Mouse (Mus musculus): ENCODE results near the gene Zbtb20. TPM values are rescaled to one million over a fixed set of nuclear protein-coding genes. Genes with fewer than 3 reads are reported as not detected.

Gene Zbtb20
- polyA plus RNA-seq, 2 experiments, result 0.40 to 2.2 TPM

- H3K9me3 ChIP-seq (ENCODE audit: control insufficient read depth, low read length), result no peaks in the 10 kb centered on the region
- H3K27me3 ChIP-seq (ENCODE audit: control insufficient read depth, insufficient read depth, low read length), result no peaks in the 10 kb centered on the region
- no peak overlapping the region for H3K4me2 ChIP-seq (ENCODE audit: low read depth)
- H3K4me1 ChIP-seq (replicated peaks; ENCODE audit: control insufficient read depth in 2 of 2, insufficient read depth in 2 of 2, low read length in 1 of 2), result no peaks in the 10 kb centered on the region
- H3K4me3 ChIP-seq (ENCODE audit: insufficient read depth in 1 of 2, low read depth in 2 of 2, low read length in 2 of 2), result no peak overlapping the region
- TF ChIP-seq CTCF (IDR thresholded peaks at IDR 0.05; ENCODE audit: low read depth), result no peak
- H3K36me3 ChIP-seq (replicated peaks; ENCODE audit: control insufficient read depth, insufficient read depth, low read depth), result no peaks in the 10 kb centered on the region
- ATAC-seq (ENCODE audit: insufficient read depth), result no peak
- no peak overlapping the region for H3K9ac ChIP-seq (replicated peaks)
- DNase-seq (ENCODE audit: low read depth in 3 of 3, low spot score in 3 of 3), result no peak
- no peak overlapping the region for H3K27ac ChIP-seq
- 63% methylated on average over 2 of the region's 2 CpGs for WGBS (ENCODE audit: insufficient replicate concordance)
These were observed 293.7 kb downstream of the Zbtb20 start for GRCm38 (mm10) chr16:43169273-43169905.

DNA sequence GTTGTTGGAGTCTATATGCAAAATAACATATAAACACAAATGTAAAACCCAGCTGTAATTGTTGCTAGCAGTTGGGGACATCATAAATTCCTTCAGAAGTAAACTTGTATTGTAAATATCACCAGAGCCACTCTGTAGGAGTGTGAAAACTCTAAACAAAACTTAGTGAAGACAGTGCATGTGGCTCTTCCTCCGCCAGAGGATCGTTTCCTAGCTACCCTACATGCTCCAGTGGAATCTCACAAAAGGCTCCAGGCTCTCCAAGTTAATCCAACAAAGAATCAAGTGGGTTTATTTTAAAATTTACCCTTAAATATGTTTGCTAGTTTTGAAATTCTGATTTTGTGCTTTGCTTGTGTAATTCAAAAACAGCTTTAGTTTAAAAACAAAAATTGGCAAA lies 296.5 kb downstream of the Zbtb20 start:
- H3K27me3 ChIP-seq (ENCODE audit: control insufficient read depth, insufficient read depth, low read length), result no peaks in the 10 kb centered on the region

GRCm38 (mm10) chr16:43172912-43173311 lies 297.2 kb downstream of the Zbtb20 start:
- no peaks in the 10 kb centered on the region for H3K27me3 ChIP-seq (ENCODE audit: control insufficient read depth, insufficient read depth, low read length)
- no peak overlapping the region for H3K4me3 ChIP-seq (ENCODE audit: insufficient read depth in 1 of 2, low read depth in 2 of 2, low read length in 2 of 2)
- H3K27ac ChIP-seq, result no peak overlapping the region
- no peak overlapping the region for H3K4me2 ChIP-seq (ENCODE audit: low read depth)
- no peak for TF ChIP-seq CTCF (IDR thresholded peaks at IDR 0.05; ENCODE audit: low read depth)
- no peak for TF ChIP-seq EP300 (IDR thresholded peaks at IDR 0.05; ENCODE audit: low read depth)
- no peaks in the 10 kb centered on the region for H3K36me3 ChIP-seq (replicated peaks; ENCODE audit: control insufficient read depth, insufficient read depth, low read depth)
- no peaks in the 10 kb centered on the region for H3K9me3 ChIP-seq (ENCODE audit: control insufficient read depth, low read length)
- WGBS (ENCODE audit: insufficient replicate concordance), result 52% methylated on average over 1 of the region's 1 CpGs
- no peak for ATAC-seq (ENCODE audit: insufficient read depth)
- H3K9ac ChIP-seq (replicated peaks), result no peak overlapping the region
- no peak for DNase-seq (ENCODE audit: low read depth in 3 of 3, low spot score in 3 of 3)
- no peaks in the 10 kb centered on the region for H3K4me1 ChIP-seq (replicated peaks; ENCODE audit: control insufficient read depth in 2 of 2, insufficient read depth in 2 of 2, low read length in 1 of 2)

More for the DNA sequence above, 296.5 kb downstream of the Zbtb20 start:
- 54% methylated on average over 2 of the region's 2 CpGs for WGBS (ENCODE audit: insufficient replicate concordance)
- Histone ChIP-seq H3K4me2 (ENCODE audit: low read depth) (no peak overlapping the region), H3K36me3 (replicated peaks; ENCODE audit: control insufficient read depth, insufficient read depth, low read depth) (no peaks in the 10 kb centered on the region), H3K4me1 (replicated peaks; ENCODE audit: control insufficient read depth in 2 of 2, insufficient read depth in 2 of 2, low read length in 1 of 2) (no peaks in the 10 kb centered on the region), H3K9me3 (ENCODE audit: control insufficient read depth, low read length) (no peaks in the 10 kb centered on the region), H3K4me3 (ENCODE audit: insufficient read depth in 1 of 2, low read depth in 2 of 2, low read length in 2 of 2) (no peak overlapping the region), H3K27ac (no peak overlapping the region), H3K9ac (replicated peaks) (no peak overlapping the region)
- TF ChIP-seq EP300 (IDR thresholded peaks at IDR 0.05; ENCODE audit: low read depth) (no peak), CTCF (IDR thresholded peaks at IDR 0.05; ENCODE audit: low read depth) (no peak)
- DNase-seq (ENCODE audit: low read depth in 3 of 3, low spot score in 3 of 3) (no peak), ATAC-seq (ENCODE audit: insufficient read depth) (no peak)

- no peak for DNase-seq (ENCODE audit: low read depth in 3 of 3, low spot score in 3 of 3)
- H3K36me3 ChIP-seq (replicated peaks; ENCODE audit: control insufficient read depth, insufficient read depth, low read depth), result no peaks in the 10 kb centered on the region
- no peaks in the 10 kb centered on the region for H3K27me3 ChIP-seq (ENCODE audit: control insufficient read depth, insufficient read depth, low read length)
- no peak for ATAC-seq (ENCODE audit: insufficient read depth)
- 61% methylated on average over 2 of the region's 2 CpGs for WGBS (ENCODE audit: insufficient replicate concordance)
- H3K27ac ChIP-seq, result no peak overlapping the region
- no peak overlapping the region for H3K4me3 ChIP-seq (ENCODE audit: insufficient read depth in 1 of 2, low read depth in 2 of 2, low read length in 2 of 2)
- no peak overlapping the region for H3K4me2 ChIP-seq (ENCODE audit: low read depth)
- no peaks in the 10 kb centered on the region for H3K9me3 ChIP-seq (ENCODE audit: control insufficient read depth, low read length)
- no peak overlapping the region for H3K9ac ChIP-seq (replicated peaks)
- TF ChIP-seq EP300 (IDR thresholded peaks at IDR 0.05; ENCODE audit: low read depth), result no peak
- no peak for TF ChIP-seq CTCF (IDR thresholded peaks at IDR 0.05; ENCODE audit: low read depth)
- H3K4me1 ChIP-seq (replicated peaks; ENCODE audit: control insufficient read depth in 2 of 2, insufficient read depth in 2 of 2, low read length in 1 of 2), result no peaks in the 10 kb centered on the region
These were observed 299.1 kb downstream of the Zbtb20 start for GRCm38 (mm10) chr16:43174815-43175214.

DNA sequence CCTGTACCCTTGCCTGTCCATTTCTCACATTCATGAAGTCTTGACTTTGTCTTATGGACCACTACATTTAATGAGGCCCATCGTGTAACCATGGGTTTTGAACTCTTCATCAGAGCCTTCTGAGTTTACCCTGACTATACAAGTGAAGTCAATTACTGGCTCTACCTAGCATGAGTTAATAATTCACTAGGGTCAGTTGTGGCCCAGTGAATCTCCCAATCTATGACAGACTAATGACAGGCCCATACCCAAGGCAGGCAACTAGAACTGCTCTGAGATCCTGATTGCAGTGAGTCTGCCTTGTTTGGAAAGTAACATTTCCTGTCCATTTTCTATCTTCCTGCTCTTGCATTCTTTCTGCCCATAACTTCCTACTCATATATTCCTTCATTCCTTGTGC lies 305.4 kb downstream of the Zbtb20 start:
- DNase-seq (ENCODE audit: low read depth in 3 of 3, low spot score in 3 of 3) (no peak), ATAC-seq (ENCODE audit: insufficient read depth) (no peak)
- no peak overlapping the region for H3K4me2 ChIP-seq (ENCODE audit: low read depth)
- H3K4me3 ChIP-seq (ENCODE audit: insufficient read depth in 1 of 2, low read depth in 2 of 2, low read length in 2 of 2), result no peak overlapping the region
- WGBS (ENCODE audit: insufficient replicate concordance), result 70% methylated on average over 1 of the region's 1 CpGs
- TF ChIP-seq CTCF (IDR thresholded peaks at IDR 0.05; ENCODE audit: low read depth), result no peak
- TF ChIP-seq EP300 (IDR thresholded peaks at IDR 0.05; ENCODE audit: low read depth), result no peak
- H3K9ac ChIP-seq (replicated peaks), result no peak overlapping the region
- no peaks in the 10 kb centered on the region for H3K4me1 ChIP-seq (replicated peaks; ENCODE audit: control insufficient read depth in 2 of 2, insufficient read depth in 2 of 2, low read length in 1 of 2)
- H3K27ac ChIP-seq, result no peak overlapping the region
- no peaks in the 10 kb centered on the region for H3K27me3 ChIP-seq (ENCODE audit: control insufficient read depth, insufficient read depth, low read length)
- no peaks in the 10 kb centered on the region for H3K36me3 ChIP-seq (replicated peaks; ENCODE audit: control insufficient read depth, insufficient read depth, low read depth)
- no peaks in the 10 kb centered on the region for H3K9me3 ChIP-seq (ENCODE audit: control insufficient read depth, low read length)

All from liver, embryonic 14.5 days (tissue).